Mouse (Mus musculus): ENCODE measurements at regions not wholly inside any gene's neighbourhood (a gene's known extent, or its start where the extent isn't known, plus 50 kb on each side); places are given as distances from the start of the nearest gene placed in this dataset.

DNA sequence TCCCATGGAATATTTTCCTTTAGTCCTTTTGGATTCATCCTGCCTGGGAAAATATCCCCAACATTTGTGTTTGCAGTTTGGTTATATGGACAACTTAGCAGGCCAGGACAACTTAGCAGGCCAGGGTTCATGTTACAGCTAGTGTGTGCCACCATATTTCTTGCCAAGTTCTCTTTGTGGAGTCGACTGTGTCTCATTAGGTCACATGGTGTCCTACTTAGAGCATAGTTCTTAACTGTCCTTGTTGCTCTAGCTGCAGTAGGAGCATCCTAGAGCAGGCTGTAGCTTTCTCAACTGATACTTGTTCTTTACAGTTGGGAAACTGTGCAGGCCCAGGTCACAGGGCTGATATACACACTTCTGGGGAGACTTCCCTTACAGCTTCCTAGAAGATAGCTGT is 126.4 kb upstream of the Sox11 start:
- ATAC-seq (ENCODE audit: extremely low read depth, insufficient number of reproducible peaks, low FRiP score, poor library complexity, severe bottlenecking) = no peak

- no peak for ATAC-seq (ENCODE audit: extremely low read depth, insufficient number of reproducible peaks, low FRiP score, poor library complexity, severe bottlenecking)
These were observed 125.8 kb upstream of the Sox11 start for GRCm38 (mm10) chr12:27468141-27468540.

- no peak for ATAC-seq (ENCODE audit: extremely low read depth, insufficient number of reproducible peaks, low FRiP score, poor library complexity, severe bottlenecking)
These were observed 123.3 kb upstream of the Sox11 start for GRCm38 (mm10) chr12:27465499-27466150.

DNA sequence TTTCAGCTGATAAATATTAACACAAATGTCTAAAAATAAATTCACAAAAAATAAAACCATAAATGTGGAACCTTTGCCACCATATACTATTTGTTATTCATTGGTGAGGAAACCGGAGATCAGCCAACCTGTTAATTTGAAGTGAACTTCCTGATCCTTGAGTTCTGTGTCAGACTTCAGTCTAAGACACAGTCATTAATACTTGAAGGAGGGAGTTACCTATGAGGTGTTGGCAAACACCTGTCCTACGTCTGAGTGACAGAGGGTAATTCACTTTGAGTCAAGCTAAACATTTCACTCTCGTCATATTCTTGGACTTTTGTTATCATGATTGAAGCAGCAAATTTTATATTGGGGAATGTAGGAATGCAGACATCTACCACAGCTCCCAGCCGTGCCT is 116.3 kb upstream of the Sox11 start:
- no peak for ATAC-seq (ENCODE audit: extremely low read depth, insufficient number of reproducible peaks, low FRiP score, poor library complexity, severe bottlenecking)

GRCm38 (mm10) chr12:27437661-27438345 is 95.4 kb upstream of the Sox11 start:
- no peak for ATAC-seq (ENCODE audit: extremely low read depth, insufficient number of reproducible peaks, low FRiP score, poor library complexity, severe bottlenecking)

GRCm38 (mm10) chr12:27431338-27431737 is 89.0 kb upstream of the Sox11 start:
- no peak for ATAC-seq (ENCODE audit: extremely low read depth, insufficient number of reproducible peaks, low FRiP score, poor library complexity, severe bottlenecking)

- ATAC-seq (ENCODE audit: extremely low read depth, insufficient number of reproducible peaks, low FRiP score, poor library complexity, severe bottlenecking) = no peak
These were observed 75.1 kb upstream of the Sox11 start for GRCm38 (mm10) chr12:27417387-27418009.

- ATAC-seq (ENCODE audit: extremely low read depth, insufficient number of reproducible peaks, low FRiP score, poor library complexity, severe bottlenecking) = no peak
These were observed 68.2 kb upstream of the Sox11 start for GRCm38 (mm10) chr12:27410555-27410954.

DNA sequence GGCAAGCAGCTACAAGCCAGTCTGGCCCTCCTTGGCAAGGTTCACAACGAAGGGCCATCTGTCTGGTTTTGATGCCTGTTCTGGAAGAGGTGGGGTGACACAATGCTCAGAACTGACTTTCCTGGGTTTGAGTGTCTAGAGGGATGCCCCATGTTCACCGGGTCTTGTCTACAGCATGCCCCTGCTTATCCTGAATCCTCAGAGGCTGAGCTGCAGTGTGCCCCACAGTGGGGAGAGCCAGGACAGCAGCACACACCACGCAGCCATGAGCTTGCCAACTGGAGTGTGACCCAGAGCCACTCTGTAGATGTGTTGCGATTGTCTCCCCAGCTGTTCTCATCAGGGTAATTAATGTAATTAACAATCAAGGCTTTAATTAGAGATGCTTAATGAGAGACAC is 66.1 kb upstream of the Sox11 start:
- no peak for ATAC-seq (ENCODE audit: extremely low read depth, insufficient number of reproducible peaks, low FRiP score, poor library complexity, severe bottlenecking)

- ATAC-seq (ENCODE audit: extremely low read depth, insufficient number of reproducible peaks, low FRiP score, poor library complexity, severe bottlenecking) = no peak
These were observed 57.0 kb upstream of the Sox11 start for GRCm38 (mm10) chr12:27399392-27399791.

All from neutrophil, adult 5-6 weeks (primary cell).